Mouse (Mus musculus): ENCODE data around the gene Capza2. TPM values are rescaled to one million over a fixed set of nuclear protein-coding genes. Genes with fewer than 3 reads are reported as not detected.

Capza2 gene
- polyA plus RNA-seq (2014; fragmentation: Nextera tagmentation; extraction: Ambion mirVana) = 238 and 259 TPM in 2 replicates

GRCm38 (mm10) chr6:17635615-17636284 lies at the start of gene Capza2:
Gene Capza2 (plus strand): TSS chr6:17636234.
- Histone ChIP-seq H3K36me3 (ENCODE audit: control insufficient read depth, insufficient read depth, low read length) (no peaks in the 10 kb centered on the region), H3K4me1 (ENCODE audit: control insufficient read depth, insufficient read depth, low read length) (no peaks in the 10 kb centered on the region), H3K27ac (ENCODE audit: low read depth, low read length) (peak within 1 kb of the TSS; percentile 94), H3K9me3 (ENCODE audit: control insufficient read depth, low read length) (no peaks in the 10 kb centered on the region), H3K27me3 (ENCODE audit: control insufficient read depth, insufficient read depth, low read length) (no peaks in the 10 kb centered on the region), H3K4me2 (replicated peaks; ENCODE audit: low read depth, low read length) (peak within 1 kb of the TSS; percentile 51), H3K4me3 (ENCODE audit: low read length) (peak within 1 kb of the TSS; percentile 84), H3K9ac (ENCODE audit: low read depth, low read length) (peak within 1 kb of the TSS; percentile 98)
- 55% methylated on average over 7 of the region's 7 CpGs for WGBS
- no peak for ATAC-seq (ENCODE audit: low FRiP score, low TSS enrichment)

- no peaks in the 10 kb centered on the region for H3K36me3 ChIP-seq (ENCODE audit: control insufficient read depth, insufficient read depth, low read length)
- H3K4me1 ChIP-seq (ENCODE audit: control insufficient read depth, insufficient read depth, low read length) = 0 out of 2 replicates have a peak, but pooled peaks cover 3% of the 10 kb centered on the region
- no peak overlapping the region for H3K9ac ChIP-seq (ENCODE audit: low read depth, low read length)
- ATAC-seq (ENCODE audit: low FRiP score, low TSS enrichment) = peak; percentile 81
- 11% methylated on average over 16 of the region's 16 CpGs for WGBS
- H3K4me2 ChIP-seq (replicated peaks; ENCODE audit: low read depth, low read length) = peak overlapping the region; percentile 27
- no peaks in the 10 kb centered on the region for H3K27me3 ChIP-seq (ENCODE audit: control insufficient read depth, insufficient read depth, low read length)
- H3K27ac ChIP-seq (ENCODE audit: low read depth, low read length) = no peak overlapping the region
- H3K9me3 ChIP-seq (ENCODE audit: control insufficient read depth, low read length) = peaks cover 2% of the 10 kb centered on the region; the same call in 1 of the 2 replicates
- no peak overlapping the region for H3K4me3 ChIP-seq (ENCODE audit: low read length)
These were observed 46.7 kb upstream of the Capza2 start for GRCm38 (mm10) chr6:17589049-17589952.

- no peaks in the 10 kb centered on the region for H3K27me3 ChIP-seq (ENCODE audit: control insufficient read depth, insufficient read depth, low read length)
- no peak overlapping the region for H3K4me2 ChIP-seq (replicated peaks; ENCODE audit: low read depth, low read length)
- peaks cover 2% of the 10 kb centered on the region; the same call in 1 of the 2 replicates for H3K9me3 ChIP-seq (ENCODE audit: control insufficient read depth, low read length)
- ATAC-seq (ENCODE audit: low FRiP score, low TSS enrichment) = 0 out of 2 replicates have a peak, but pooled peaks have one; percentile 57
- H3K4me3 ChIP-seq (ENCODE audit: low read length) = no peak overlapping the region
- H3K36me3 ChIP-seq (ENCODE audit: control insufficient read depth, insufficient read depth, low read length) = no peaks in the 10 kb centered on the region
- no peak overlapping the region for H3K9ac ChIP-seq (ENCODE audit: low read depth, low read length)
- H3K27ac ChIP-seq (ENCODE audit: low read depth, low read length) = no peak overlapping the region
- 23% methylated on average over 8 of the region's 8 CpGs for WGBS
- 0 out of 2 replicates have a peak, but pooled peaks cover 3% of the 10 kb centered on the region for H3K4me1 ChIP-seq (ENCODE audit: control insufficient read depth, insufficient read depth, low read length)
These were observed 45.9 kb upstream of the Capza2 start for GRCm38 (mm10) chr6:17589953-17590627.

DNA sequence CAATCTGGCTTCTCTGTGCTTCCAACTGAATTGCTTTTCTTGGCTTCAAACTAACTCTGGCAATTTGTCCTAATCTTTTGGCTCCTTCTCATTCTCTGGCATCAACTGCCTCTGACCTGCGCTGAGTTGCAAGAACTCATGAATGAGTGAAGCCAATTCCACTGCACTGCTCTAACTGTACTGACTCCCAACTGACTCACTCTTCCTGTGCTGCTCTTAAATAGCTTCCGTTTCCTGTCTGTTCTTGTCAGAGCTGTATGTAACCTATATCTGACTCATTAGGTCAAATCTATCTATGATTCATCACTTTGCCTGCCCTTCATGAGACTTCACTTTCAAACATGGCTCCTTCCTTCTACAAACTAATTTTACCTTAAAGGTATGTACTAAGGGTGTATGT lies 42.1 kb upstream of the Capza2 start:
- WGBS = 89% methylated on average over 2 of the region's 2 CpGs
- ATAC-seq (ENCODE audit: low FRiP score, low TSS enrichment) = no peak

GRCm38 (mm10) chr6:17595712-17596462 lies 40.1 kb upstream of the Capza2 start:
- no peak for ATAC-seq (ENCODE audit: low FRiP score, low TSS enrichment)
- peaks cover 2% of the 10 kb centered on the region; the same call in 1 of the 2 replicates for H3K9me3 ChIP-seq (ENCODE audit: control insufficient read depth, low read length)
- no peaks in the 10 kb centered on the region for H3K4me1 ChIP-seq (ENCODE audit: control insufficient read depth, insufficient read depth, low read length)
- H3K9ac ChIP-seq (ENCODE audit: low read depth, low read length) = no peak overlapping the region
- H3K27me3 ChIP-seq (ENCODE audit: control insufficient read depth, insufficient read depth, low read length) = no peaks in the 10 kb centered on the region
- no peak overlapping the region for H3K4me3 ChIP-seq (ENCODE audit: low read length)
- H3K27ac ChIP-seq (ENCODE audit: low read depth, low read length) = no peak overlapping the region
- H3K36me3 ChIP-seq (ENCODE audit: control insufficient read depth, insufficient read depth, low read length) = no peaks in the 10 kb centered on the region
- 65% methylated on average over 11 of the region's 11 CpGs for WGBS
- no peak overlapping the region for H3K4me2 ChIP-seq (replicated peaks; ENCODE audit: low read depth, low read length)

More for the DNA sequence above, 42.1 kb upstream of the Capza2 start:
- Histone ChIP-seq H3K4me2 (replicated peaks; ENCODE audit: low read depth, low read length) (no peak overlapping the region), H3K9me3 (ENCODE audit: control insufficient read depth, low read length) (peaks cover 2% of the 10 kb centered on the region; the same call in 1 of the 2 replicates), H3K27me3 (ENCODE audit: control insufficient read depth, insufficient read depth, low read length) (no peaks in the 10 kb centered on the region), H3K4me3 (ENCODE audit: low read length) (no peak overlapping the region), H3K4me1 (ENCODE audit: control insufficient read depth, insufficient read depth, low read length) (0 out of 2 replicates have a peak, but pooled peaks cover 3% of the 10 kb centered on the region), H3K27ac (ENCODE audit: low read depth, low read length) (no peak overlapping the region), H3K9ac (ENCODE audit: low read depth, low read length) (no peak overlapping the region), H3K36me3 (ENCODE audit: control insufficient read depth, insufficient read depth, low read length) (no peaks in the 10 kb centered on the region)

GRCm38 (mm10) chr6:17599373-17599772 lies 36.7 kb upstream of the Capza2 start:
- no peaks in the 10 kb centered on the region for H3K27me3 ChIP-seq (ENCODE audit: control insufficient read depth, insufficient read depth, low read length)
- H3K27ac ChIP-seq (ENCODE audit: low read depth, low read length) = no peak overlapping the region
- no peaks in the 10 kb centered on the region for H3K4me1 ChIP-seq (ENCODE audit: control insufficient read depth, insufficient read depth, low read length)
- H3K9me3 ChIP-seq (ENCODE audit: control insufficient read depth, low read length) = no peaks in the 10 kb centered on the region
- H3K4me2 ChIP-seq (replicated peaks; ENCODE audit: low read depth, low read length) = no peak overlapping the region
- H3K9ac ChIP-seq (ENCODE audit: low read depth, low read length) = no peak overlapping the region
- no peak for ATAC-seq (ENCODE audit: low FRiP score, low TSS enrichment)
- no peaks in the 10 kb centered on the region for H3K36me3 ChIP-seq (ENCODE audit: control insufficient read depth, insufficient read depth, low read length)
- WGBS = 91% methylated on average over 5 of the region's 5 CpGs
- H3K4me3 ChIP-seq (ENCODE audit: low read length) = no peak overlapping the region

DNA sequence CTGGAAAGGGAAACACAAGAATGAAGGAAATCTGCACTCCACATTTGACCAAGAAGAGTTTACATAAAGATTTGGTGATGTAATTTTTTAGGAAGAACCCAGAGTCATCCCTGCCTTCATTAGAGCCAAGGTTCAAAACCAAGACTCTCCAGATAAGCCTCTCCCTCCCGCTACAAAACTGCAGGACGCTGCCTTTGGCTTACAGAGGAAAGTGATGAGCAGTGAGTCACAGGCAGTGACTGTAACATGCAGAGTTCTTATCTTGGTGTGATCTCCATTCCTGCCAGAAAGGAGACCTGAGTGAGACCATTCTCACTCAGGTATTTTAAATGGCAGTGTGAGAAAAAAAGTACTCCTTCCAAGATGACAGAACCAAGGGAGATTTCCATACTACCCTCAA lies 34.5 kb upstream of the Capza2 start:
- Histone ChIP-seq H3K27ac (ENCODE audit: low read depth, low read length) (no peak overlapping the region), H3K9me3 (ENCODE audit: control insufficient read depth, low read length) (no peaks in the 10 kb centered on the region), H3K36me3 (ENCODE audit: control insufficient read depth, insufficient read depth, low read length) (no peaks in the 10 kb centered on the region), H3K4me3 (ENCODE audit: low read length) (no peak overlapping the region), H3K27me3 (ENCODE audit: control insufficient read depth, insufficient read depth, low read length) (no peaks in the 10 kb centered on the region), H3K4me1 (ENCODE audit: control insufficient read depth, insufficient read depth, low read length) (no peaks in the 10 kb centered on the region), H3K4me2 (replicated peaks; ENCODE audit: low read depth, low read length) (no peak overlapping the region), H3K9ac (ENCODE audit: low read depth, low read length) (no peak overlapping the region)
- ATAC-seq (ENCODE audit: low FRiP score, low TSS enrichment) = no peak
- 65% methylated on average over 2 of the region's 2 CpGs for WGBS

- ATAC-seq (ENCODE audit: low FRiP score, low TSS enrichment) = no peak
- no peaks in the 10 kb centered on the region for H3K4me1 ChIP-seq (ENCODE audit: control insufficient read depth, insufficient read depth, low read length)
- H3K9me3 ChIP-seq (ENCODE audit: control insufficient read depth, low read length) = no peaks in the 10 kb centered on the region
- no peak overlapping the region for H3K4me3 ChIP-seq (ENCODE audit: low read length)
- no peaks in the 10 kb centered on the region for H3K27me3 ChIP-seq (ENCODE audit: control insufficient read depth, insufficient read depth, low read length)
- H3K4me2 ChIP-seq (replicated peaks; ENCODE audit: low read depth, low read length) = no peak overlapping the region
- H3K36me3 ChIP-seq (ENCODE audit: control insufficient read depth, insufficient read depth, low read length) = no peaks in the 10 kb centered on the region
- H3K27ac ChIP-seq (ENCODE audit: low read depth, low read length) = no peak overlapping the region
- WGBS = 90% methylated on average over 1 of the region's 1 CpGs
- H3K9ac ChIP-seq (ENCODE audit: low read depth, low read length) = no peak overlapping the region
These were observed 29.1 kb upstream of the Capza2 start for GRCm38 (mm10) chr6:17606915-17607314.
